Mouse (Mus musculus) retina, postnatal 1 day (tissue): ENCODE measurements around the gene Zmynd10.

Experiments used
- DNase-seq: peaks from one replicate; pipeline ENCODE4 v3.0.0-alpha.2; 2012

Zmynd10 gene

GRCm38 (mm10) chr9:107547026-107547425, at the start of gene Zmynd10:
Gene Zmynd10, plus strand, starts transcription at chr9:107547298.
- peak; percentile 94 for DNase-seq

- DNase-seq: no peak
Observed at GRCm38 (mm10) chr9:107500708-107501286, 46.3 kb upstream of the Zmynd10 start.

GRCm38 (mm10) chr9:107502131-107502846, 44.8 kb upstream of the Zmynd10 start:
- no peak for DNase-seq

GRCm38 (mm10) chr9:107504662-107505537, 42.2 kb upstream of the Zmynd10 start:
- peak; percentile 64 for DNase-seq

DNA sequence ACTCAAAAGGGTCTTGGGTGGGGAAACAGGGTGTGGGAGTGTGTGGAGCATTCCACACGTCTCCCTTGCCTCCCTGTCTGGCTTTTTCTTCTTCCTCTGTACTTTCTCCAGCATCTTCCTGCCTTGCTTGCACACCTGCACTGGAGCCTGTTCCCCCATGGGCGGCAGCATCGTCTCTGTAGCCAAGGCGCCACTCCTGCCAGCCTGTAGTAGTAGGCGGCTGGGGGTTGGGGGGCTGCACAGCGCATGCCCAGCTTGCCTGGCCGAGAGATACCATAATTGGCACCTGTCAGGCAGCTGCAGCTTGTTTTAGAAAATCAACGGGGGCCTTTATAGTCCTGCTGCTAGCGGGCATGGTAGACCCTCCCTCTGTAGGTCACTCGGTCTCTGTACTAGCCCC, 38.8 kb upstream of the Zmynd10 start:
- peak; percentile 37 for DNase-seq

DNA sequence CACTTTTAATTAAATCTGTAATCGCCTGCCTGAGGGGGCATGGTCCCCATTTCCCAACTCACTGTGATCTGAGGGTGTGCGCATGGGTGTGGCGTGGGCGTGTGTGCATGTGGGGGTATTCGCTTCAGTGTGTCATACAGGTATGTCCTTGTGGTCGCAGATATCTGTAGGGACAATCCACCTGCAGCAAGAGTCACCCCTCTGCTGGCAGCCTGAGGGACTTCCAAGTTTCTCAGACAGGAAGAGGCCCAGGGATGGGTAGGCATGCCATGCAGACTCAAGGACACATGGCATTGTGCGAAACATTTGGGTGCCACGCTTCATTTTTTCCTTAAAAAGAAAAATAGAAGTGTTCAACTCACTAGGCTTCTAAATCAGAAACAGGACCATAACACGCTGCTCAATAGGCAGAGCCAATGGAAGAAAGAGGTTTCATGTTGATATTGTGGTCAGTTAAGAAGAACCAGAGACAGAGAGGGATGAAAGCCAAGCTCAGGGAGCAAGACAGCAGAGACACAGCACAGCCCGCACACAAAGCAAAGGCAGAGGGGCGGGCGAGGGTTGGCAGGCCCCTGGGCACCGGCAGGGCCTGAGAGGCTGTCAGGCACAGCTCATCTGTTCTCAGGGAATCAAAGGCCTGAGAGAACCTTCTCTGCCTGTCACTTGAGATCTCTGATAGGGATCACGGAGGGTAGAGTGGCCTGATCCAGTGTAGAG, 36.6 kb upstream of the Zmynd10 start:
- DNase-seq: no peak

- no peak for DNase-seq
Observed at GRCm38 (mm10) chr9:107511436-107511835, 35.7 kb upstream of the Zmynd10 start.

DNA sequence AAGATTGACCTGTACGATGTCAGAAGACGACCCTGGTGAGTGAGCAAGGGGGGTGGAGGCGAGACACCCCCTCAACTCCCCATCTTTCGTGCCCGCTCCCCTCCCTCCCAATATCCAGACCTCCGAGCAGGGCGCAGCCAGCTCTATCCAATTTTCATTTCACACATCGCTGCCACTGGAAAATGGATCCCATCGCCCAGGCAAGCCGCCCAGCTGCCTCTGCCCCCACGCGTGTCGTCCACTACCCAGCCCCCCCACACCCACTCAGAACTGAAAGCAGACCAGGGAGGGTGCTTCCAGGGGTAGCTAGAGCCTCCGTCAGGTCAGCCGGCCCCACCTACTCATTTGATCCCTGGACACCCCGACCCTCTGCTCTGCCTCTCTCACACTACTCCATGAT, 34.8 kb upstream of the Zmynd10 start:
- DNase-seq: no peak

DNA sequence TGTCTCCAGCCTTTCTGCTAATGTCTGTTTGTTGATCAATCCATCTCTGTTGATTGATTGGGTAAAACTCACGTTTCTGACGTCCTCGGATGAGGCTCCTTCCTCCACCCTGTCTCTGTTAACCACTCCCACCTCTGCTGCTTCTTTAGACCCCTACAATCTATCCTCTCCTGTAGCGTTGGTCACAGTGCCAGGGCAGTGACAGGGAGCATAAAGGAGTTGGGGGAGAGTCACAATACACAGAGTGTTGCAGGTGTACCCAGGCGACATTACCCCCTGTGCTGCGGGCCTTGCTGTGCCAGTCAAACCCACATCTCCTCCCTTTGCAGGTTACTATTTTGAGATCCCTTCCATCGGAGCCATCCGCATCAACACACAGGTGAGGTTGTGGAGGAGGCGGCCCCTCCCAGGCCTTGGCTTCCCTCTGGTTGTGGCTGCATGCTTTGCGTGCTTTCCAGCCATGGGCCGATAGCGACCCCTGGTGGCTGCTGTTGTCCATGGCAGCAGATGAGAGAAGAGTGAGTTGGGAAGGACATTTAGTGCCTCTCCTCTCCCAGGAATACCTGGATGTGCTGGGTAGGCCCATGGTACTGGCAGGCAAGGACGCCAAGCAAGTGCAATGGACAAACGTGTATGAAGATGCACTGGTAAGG, 32.7 kb upstream of the Zmynd10 start:
- peak; percentile 86 for DNase-seq

- DNase-seq: peak; percentile 58
Observed at GRCm38 (mm10) chr9:107520331-107520730, 26.8 kb upstream of the Zmynd10 start.

GRCm38 (mm10) chr9:107521190-107521589, 25.9 kb upstream of the Zmynd10 start:
- DNase-seq: no peak

DNA sequence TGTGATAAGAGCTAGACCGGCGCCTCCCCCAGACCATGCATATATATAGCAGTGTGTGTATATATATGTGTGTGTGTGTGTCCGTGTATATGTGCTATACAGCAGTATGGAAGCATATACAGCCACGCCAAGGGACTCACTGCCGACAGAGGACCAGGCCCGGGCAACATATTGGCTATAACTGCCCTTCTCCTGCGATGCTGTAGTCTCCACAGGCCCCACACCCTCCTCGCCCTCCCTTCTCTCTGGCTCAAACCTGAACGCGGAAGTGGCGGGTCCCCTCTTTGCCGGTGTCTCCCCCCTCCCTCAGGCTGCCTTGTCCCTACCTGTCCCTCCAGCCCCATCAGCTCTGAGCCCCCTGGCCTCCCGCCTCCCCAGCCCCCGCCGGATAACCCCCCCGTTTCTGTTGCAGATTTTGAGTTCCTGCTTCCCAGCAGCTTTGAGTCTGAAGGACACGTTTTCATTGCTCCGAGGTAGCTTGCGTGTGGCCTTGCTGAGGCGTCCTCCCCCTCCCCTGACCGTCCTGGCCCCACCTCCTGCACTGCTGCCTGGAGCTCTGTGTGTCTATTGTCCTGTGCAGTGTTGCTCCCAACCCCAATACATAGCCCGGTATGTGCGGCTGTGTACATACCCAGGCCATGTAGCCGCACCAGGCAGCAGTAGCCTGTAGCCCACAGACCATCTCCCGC, 25.2 kb upstream of the Zmynd10 start:
- peak; percentile 77 for DNase-seq

GRCm38 (mm10) chr9:107522400-107522711, 24.7 kb upstream of the Zmynd10 start:
- no peak for DNase-seq

DNA sequence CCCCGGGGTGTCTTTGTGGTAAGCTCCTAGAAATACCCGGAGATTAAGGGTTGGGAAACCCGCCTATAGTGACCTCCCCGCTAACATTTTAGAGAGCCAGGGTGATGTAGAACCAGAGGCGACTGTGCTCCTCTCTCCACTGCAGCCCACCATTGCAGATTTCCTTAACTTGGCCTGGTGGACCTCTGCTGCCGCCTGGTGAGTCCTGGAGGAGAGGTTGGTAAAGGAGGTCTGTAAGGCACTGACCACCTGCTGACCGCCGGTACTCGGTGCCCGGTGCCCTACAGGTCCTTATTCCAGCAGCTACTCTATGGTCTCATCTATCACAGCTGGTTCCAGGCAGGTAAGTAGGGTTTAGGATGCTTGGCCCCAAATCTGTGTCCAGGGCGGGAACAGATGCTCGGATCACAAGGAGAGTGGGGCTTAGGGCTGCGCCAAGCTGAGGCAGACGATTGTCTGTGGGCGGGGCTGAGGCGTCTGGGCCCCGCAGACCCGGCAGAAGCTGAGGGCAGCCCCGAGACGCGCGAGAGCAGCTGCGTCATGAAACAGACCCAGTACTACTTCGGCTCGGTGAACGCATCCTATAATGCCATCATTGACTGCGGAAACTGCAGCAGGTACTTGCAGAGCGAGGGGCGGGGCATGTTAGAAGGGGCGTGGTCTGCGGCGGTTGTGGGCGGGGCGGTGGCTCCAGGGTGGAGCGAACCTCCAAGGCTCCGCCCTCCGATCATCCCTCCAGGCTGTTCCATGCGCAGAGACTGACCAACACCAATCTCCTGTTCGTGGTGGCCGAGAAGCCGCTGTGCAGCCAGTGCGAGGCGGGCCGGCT, 20.7 kb upstream of the Zmynd10 start:
- peak; percentile 84 for DNase-seq

DNA sequence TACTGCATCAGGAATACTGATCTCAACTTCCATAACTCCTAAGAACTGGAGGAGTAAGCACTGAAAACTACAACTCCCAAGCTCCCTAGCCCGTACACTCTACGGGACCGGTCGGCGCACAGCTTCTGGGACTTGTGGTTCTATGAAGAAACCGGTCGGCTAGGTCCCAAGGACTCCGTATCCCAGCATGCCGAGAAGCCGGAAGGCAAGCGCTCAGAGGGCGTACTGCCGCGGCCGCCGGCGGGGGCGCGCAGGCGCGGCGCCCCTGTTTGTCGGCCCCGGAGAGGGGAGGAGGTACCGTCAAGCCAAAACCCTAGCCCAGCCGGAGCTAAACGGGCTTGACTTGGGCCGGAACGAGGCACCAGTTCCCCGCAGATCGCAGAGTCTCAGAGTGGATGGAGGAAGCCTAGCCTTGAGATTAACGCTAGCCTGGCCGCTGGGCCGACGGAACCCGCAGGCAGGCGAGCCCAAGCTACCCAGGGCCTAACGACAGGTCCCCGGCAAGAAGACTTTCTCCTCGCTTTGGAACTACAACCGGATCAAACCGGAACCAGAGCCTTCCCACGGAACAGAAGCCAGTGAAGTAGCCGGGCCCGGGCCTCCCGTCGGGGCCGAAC, 13.2 kb upstream of the Zmynd10 start, which contains the start of gene Tmem115:
Gene Tmem115 (plus strand): TSS at position 155 of the 617 bp plus-strand sequence.
- peak; percentile 98 for DNase-seq

DNA sequence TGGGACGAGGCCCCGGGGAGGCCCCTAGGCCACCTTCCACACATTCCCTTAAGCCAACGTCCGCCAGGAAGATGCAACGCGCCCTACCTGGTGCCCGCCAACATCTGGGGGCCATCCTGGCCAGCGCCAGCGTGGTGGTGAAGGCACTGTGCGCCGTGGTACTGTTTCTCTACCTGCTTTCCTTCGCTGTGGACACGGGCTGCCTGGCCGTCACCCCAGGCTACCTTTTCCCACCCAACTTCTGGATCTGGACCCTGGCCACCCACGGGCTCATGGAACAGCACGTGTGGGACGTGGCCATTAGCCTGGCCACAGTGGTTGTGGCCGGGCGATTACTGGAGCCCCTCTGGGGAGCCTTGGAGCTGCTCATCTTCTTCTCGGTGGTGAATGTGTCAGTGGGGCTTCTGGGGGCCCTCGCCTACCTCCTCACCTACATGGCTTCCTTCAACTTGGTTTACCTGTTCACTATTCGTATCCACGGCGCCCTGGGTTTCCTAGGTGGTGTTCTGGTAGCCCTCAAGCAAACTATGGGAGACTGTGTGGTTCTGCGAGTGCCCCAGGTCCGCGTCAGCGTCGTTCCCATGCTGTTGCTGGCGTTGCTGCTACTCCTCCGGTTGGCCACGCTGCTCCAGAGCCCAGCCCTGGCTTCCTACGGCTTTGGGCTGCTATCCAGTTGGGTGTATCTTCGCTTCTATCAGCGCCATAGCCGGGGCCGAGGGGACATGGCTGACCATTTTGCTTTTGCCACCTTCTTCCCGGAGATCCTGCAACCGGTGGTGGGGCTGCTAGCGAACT, 12.5 kb upstream of the Zmynd10 start:
- DNase-seq: no peak

DNA sequence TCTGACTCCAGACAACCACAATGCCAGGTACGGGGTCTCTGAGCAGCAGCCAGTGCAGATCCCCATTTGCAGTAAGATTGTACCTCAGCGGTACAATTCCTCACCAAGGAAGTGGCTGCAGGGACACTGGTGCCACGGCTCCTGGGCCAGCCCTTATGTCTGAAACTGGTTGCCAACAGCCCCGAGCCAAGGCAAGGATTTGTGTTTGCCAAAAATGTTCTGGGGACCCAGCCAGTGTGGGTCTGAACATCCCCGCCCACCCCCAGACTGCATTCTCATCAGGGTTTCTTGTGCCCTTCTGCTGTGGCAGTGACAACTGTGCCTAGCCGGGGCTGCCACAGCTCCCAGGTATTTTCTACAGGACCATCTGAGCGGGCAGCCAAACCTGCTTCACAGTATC, 8.9 kb upstream of the Zmynd10 start:
- no peak for DNase-seq

- DNase-seq: no peak
Observed at GRCm38 (mm10) chr9:107538711-107539110, 8.4 kb upstream of the Zmynd10 start.

GRCm38 (mm10) chr9:107539940-107540339, 7.2 kb upstream of the Zmynd10 start:
- DNase-seq: no peak

DNA sequence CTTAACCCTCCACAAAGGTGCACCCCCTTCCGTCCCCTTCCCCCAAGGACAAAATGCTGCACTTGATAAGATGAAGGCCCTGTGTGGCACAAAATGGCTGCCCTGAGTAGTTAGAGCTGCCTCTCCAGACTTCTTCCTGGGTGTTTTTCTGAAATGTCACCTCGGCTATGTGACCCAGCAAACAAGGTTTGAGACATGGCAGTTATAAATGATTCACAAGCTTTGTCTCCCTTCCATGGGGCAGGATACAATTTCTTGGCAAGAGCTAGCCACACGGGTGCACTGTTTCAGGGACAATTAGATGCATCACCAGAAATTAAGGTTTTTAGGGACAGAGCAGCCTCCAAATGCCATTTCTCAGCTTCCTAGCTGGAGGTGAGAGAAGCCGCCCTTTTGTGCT, 6.7 kb upstream of the Zmynd10 start:
- no peak for DNase-seq
